Mouse (Mus musculus) intestine, embryonic 16.5 days (tissue): ENCODE results near the gene Slc5a2. TPM values are rescaled to one million over a fixed set of nuclear protein-coding genes. Genes with fewer than 3 reads are reported as not detected.

Experiments used
- ATAC-seq: fragments of 200-750 bp; cut with Nextera tagmentation; 2 replicates; pipeline ENCODE4 v1.8.0; 2017; ENCODE audit warnings: moderate TSS enrichment, moderate library complexity
- H3K27ac ChIP-seq: fragments of 300-500 bp; sonication (generic); 2 replicates; pipeline ENCODE4 v1.5.1; 2014; ENCODE audit warnings: mild to moderate bottlenecking, low read length
- H3K27me3 ChIP-seq: fragments of 300-500 bp; sonication (generic); replicated peaks from 2 replicates; pipeline ENCODE4 v1.6.1; 2014; ENCODE audit warnings: low read length, control low read depth, mixed read lengths; ENCODE audit not compliant: control insufficient read depth, insufficient read depth
- H3K36me3 ChIP-seq: fragments of 300-500 bp; sonication (generic); 2 replicates; pipeline ENCODE4 v1.6.1; 2014; ENCODE audit warnings: low read length, control low read depth; ENCODE audit not compliant: control insufficient read depth, insufficient read depth
- H3K4me1 ChIP-seq: fragments of 300-500 bp; sonication (generic); 2 replicates; pipeline ENCODE4 v1.6.1; 2014; ENCODE audit warnings: low read length, control low read depth, mixed read lengths; ENCODE audit not compliant: control insufficient read depth, insufficient read depth
- H3K4me2 ChIP-seq: fragments of 300-500 bp; sonication (generic); 2 replicates; pipeline ENCODE4 v1.6.1; 2014; ENCODE audit warnings: low read depth, low read length, control low read depth
- H3K4me3 ChIP-seq: fragments of 300-500 bp; sonication (generic); 2 replicates; pipeline ENCODE4 v1.5.1; 2014; ENCODE audit warnings: mild to moderate bottlenecking, low read length
- H3K9ac ChIP-seq: fragments of 300-500 bp; sonication (generic); 2 replicates; pipeline ENCODE4 v1.6.1; 2014; ENCODE audit warnings: low read depth, low read length
- H3K9me3 ChIP-seq: fragments of 300-500 bp; sonication (generic); 2 replicates; pipeline ENCODE4 v1.6.1; 2016; ENCODE audit warnings: low read length, control low read depth; ENCODE audit not compliant: control insufficient read depth
- WGBS: fragments of 180-500 bp; shearing (Covaris S2); extraction: QIAGEN DNeasy Blood & Tissue Kit; methylation state at CpG from one replicate; pipeline ENCODE4 v1.1.7; 2014; 5-methylcytosine and 5-hydroxymethylcytosine counted together
- polyA plus RNA-seq: library from polyadenylated mRNA; unstranded; fragments of >200 nt; fragmentation: Nextera tagmentation; extraction: Ambion mirVana; gene quantifications from 2 replicates; pipeline ENCODE4 v1.2.1, GENCODE M21; 2015

Gene Slc5a2
- polyA plus RNA-seq, result not detected in 2 replicates

- Histone ChIP-seq H3K27me3 (no peaks in the 10 kb centered on the region), H3K9me3 (no peaks in the 10 kb centered on the region), H3K4me2 (no peak within 1 kb of the TSS), H3K9ac (no peak within 1 kb of the TSS), H3K4me1 (peaks cover 2% of the 10 kb centered on the region; the same call in 1 of the 2 replicates), H3K4me3 (no peak within 1 kb of the TSS), H3K27ac (no peak within 1 kb of the TSS), H3K36me3 (no peaks in the 10 kb centered on the region)
- WGBS, result 81% methylated on average over 6 of the region's 6 CpGs
- no peak for ATAC-seq
These were observed at the start of gene Slc5a2 for GRCm38 (mm10) chr7:128265411-128265810. Gene Slc5a2, plus strand, starts transcription at chr7:128265657.

- ATAC-seq, result no peak
- H3K4me2 ChIP-seq, result no peak overlapping the region
- no peaks in the 10 kb centered on the region for H3K36me3 ChIP-seq
- H3K4me3 ChIP-seq, result no peak overlapping the region
- no peak overlapping the region for H3K27ac ChIP-seq
- H3K4me1 ChIP-seq, result no peaks in the 10 kb centered on the region
- H3K9me3 ChIP-seq, result no peaks in the 10 kb centered on the region
- 76% methylated on average over 4 of the region's 4 CpGs for WGBS
- H3K9ac ChIP-seq, result no peak overlapping the region
- no peaks in the 10 kb centered on the region for H3K27me3 ChIP-seq
These were observed 45.5 kb upstream of the Slc5a2 start for GRCm38 (mm10) chr7:128219952-128220351.

GRCm38 (mm10) chr7:128220936-128221335, 44.5 kb upstream of the Slc5a2 start:
- no peaks in the 10 kb centered on the region for H3K9me3 ChIP-seq
- 89% methylated on average over 3 of the region's 3 CpGs for WGBS
- ATAC-seq, result no peak
- no peaks in the 10 kb centered on the region for H3K27me3 ChIP-seq
- no peaks in the 10 kb centered on the region for H3K4me1 ChIP-seq
- no peak overlapping the region for H3K4me2 ChIP-seq
- no peak overlapping the region for H3K4me3 ChIP-seq
- no peaks in the 10 kb centered on the region for H3K36me3 ChIP-seq
- H3K9ac ChIP-seq, result no peak overlapping the region
- H3K27ac ChIP-seq, result no peak overlapping the region

- Histone ChIP-seq H3K9ac (no peak overlapping the region), H3K27me3 (no peaks in the 10 kb centered on the region), H3K4me1 (peaks cover 3% of the 10 kb centered on the region), H3K27ac (no peak overlapping the region), H3K4me2 (no peak overlapping the region), H3K9me3 (no peaks in the 10 kb centered on the region), H3K4me3 (no peak overlapping the region), H3K36me3 (no peaks in the 10 kb centered on the region)
- WGBS, result 38% methylated on average over 8 of the region's 8 CpGs
- no peak for ATAC-seq
These were observed 33.7 kb upstream of the Slc5a2 start for GRCm38 (mm10) chr7:128231741-128232140.

GRCm38 (mm10) chr7:128234796-128235195, 30.7 kb upstream of the Slc5a2 start:
- H3K4me3 ChIP-seq, result no peak overlapping the region
- WGBS, result 86% methylated on average over 2 of the region's 2 CpGs
- 0 out of 2 replicates have a peak, but pooled peaks cover 2% of the 10 kb centered on the region for H3K36me3 ChIP-seq
- H3K4me2 ChIP-seq, result no peak overlapping the region
- H3K4me1 ChIP-seq, result peaks cover 10% of the 10 kb centered on the region
- no peaks in the 10 kb centered on the region for H3K9me3 ChIP-seq
- H3K27me3 ChIP-seq, result no peaks in the 10 kb centered on the region
- no peak for ATAC-seq
- no peak overlapping the region for H3K27ac ChIP-seq
- no peak overlapping the region for H3K9ac ChIP-seq

GRCm38 (mm10) chr7:128235481-128235880, 30.0 kb upstream of the Slc5a2 start:
- ATAC-seq, result no peak
- Histone ChIP-seq H3K9ac (no peak overlapping the region), H3K27me3 (no peaks in the 10 kb centered on the region), H3K4me1 (peaks cover 11% of the 10 kb centered on the region), H3K27ac (no peak overlapping the region), H3K4me2 (no peak overlapping the region), H3K36me3 (peaks cover 4% of the 10 kb centered on the region; the same call in 1 of the 2 replicates), H3K9me3 (no peaks in the 10 kb centered on the region), H3K4me3 (no peak overlapping the region)
- WGBS, result 70% methylated on average over 1 of the region's 1 CpGs

- H3K27ac ChIP-seq, result peak overlapping the region; percentile 95; the same call in 1 of the 2 replicates
- H3K9me3 ChIP-seq, result no peaks in the 10 kb centered on the region
- H3K4me2 ChIP-seq, result peak overlapping the region; percentile 56; the same call in 1 of the 2 replicates
- H3K4me3 ChIP-seq, result 0 out of 2 replicates have a peak overlapping the region, but pooled peaks have one; percentile 73
- peak overlapping the region; percentile 89; the same call in 1 of the 2 replicates for H3K9ac ChIP-seq
- ATAC-seq, result no peak
- WGBS, result 96% methylated on average over 13 of the region's 13 CpGs
- H3K27me3 ChIP-seq, result no peaks in the 10 kb centered on the region
- peaks cover 4% of the 10 kb centered on the region; the same call in 1 of the 2 replicates for H3K36me3 ChIP-seq
- H3K4me1 ChIP-seq, result peaks cover 13% of the 10 kb centered on the region
These were observed 29.0 kb upstream of the Slc5a2 start for GRCm38 (mm10) chr7:128236426-128236825.

GRCm38 (mm10) chr7:128236856-128237592, 28.4 kb upstream of the Slc5a2 start, which contains the start of gene Armc5:
Gene Armc5, plus strand, starts transcription at chr7:128237342.
- H3K4me3 ChIP-seq, result peak within 1 kb of the TSS; percentile 73
- WGBS, result 23% methylated on average over 37 of the region's 37 CpGs
- no peaks in the 10 kb centered on the region for H3K27me3 ChIP-seq
- peak within 1 kb of the TSS; percentile 95 for H3K27ac ChIP-seq
- H3K9ac ChIP-seq, result peak within 1 kb of the TSS; percentile 89
- H3K4me1 ChIP-seq, result peaks cover 13% of the 10 kb centered on the region
- peak within 1 kb of the TSS; percentile 56 for H3K4me2 ChIP-seq
- no peaks in the 10 kb centered on the region for H3K9me3 ChIP-seq
- peak; percentile 53 for ATAC-seq
- H3K36me3 ChIP-seq, result peaks cover 4% of the 10 kb centered on the region; the same call in 1 of the 2 replicates

GRCm38 (mm10) chr7:128237593-128237926, 27.9 kb upstream of the Slc5a2 start:
- Histone ChIP-seq H3K9ac (peak overlapping the region; percentile 89), H3K9me3 (no peaks in the 10 kb centered on the region), H3K27me3 (no peaks in the 10 kb centered on the region), H3K4me2 (peak overlapping the region; percentile 56), H3K27ac (peak overlapping the region; percentile 95), H3K4me3 (peak overlapping the region; percentile 73), H3K36me3 (peaks cover 4% of the 10 kb centered on the region; the same call in 1 of the 2 replicates), H3K4me1 (peaks cover 13% of the 10 kb centered on the region)
- under 1% methylated on average over 25 of the region's 25 CpGs for WGBS
- ATAC-seq, result no peak
